Mouse (Mus musculus): ENCODE data around the gene 4933402J07Rik.

DNA sequence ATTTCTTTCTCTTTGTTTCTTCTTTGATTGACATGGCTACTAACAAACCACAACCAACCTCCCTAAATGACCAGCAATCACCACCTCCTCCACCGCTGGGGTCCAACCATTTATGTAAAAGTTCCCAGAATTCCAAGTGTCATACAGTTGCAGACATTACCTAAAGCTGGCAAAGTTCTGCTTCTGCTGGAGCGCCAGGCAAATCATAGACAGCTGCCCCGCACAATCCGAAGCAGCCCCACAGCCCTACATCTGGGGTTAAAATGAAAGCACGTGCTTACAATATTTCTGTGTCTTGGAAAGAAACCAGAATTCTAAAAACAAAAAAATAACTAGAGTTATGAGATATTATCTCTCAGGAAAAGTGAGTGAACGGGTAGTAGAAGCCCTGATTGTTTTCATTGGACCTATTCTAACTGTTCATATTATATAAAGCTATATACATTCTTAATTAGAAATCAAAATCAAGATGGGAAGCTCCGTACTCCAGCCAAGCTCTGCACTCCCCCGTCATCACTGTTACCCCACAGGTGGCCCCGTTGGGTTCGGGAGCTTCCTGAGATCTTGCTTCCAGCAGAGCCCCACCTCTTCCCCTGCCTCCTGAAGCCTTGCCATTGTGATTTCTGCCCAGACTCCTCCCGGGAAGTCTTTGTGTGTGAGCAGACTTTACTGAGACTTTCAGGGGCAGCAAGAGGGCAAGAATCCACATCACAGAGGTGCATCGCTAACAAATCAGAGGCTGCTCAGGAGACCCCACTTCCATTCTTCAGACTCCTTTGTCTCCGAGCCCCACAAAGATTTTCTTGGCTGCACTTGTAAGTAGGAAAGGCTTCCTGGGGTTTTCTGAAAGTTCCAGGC is 6.3 kb downstream of the 4933402J07Rik start:
- TF ChIP-seq CTCF (IDR thresholded peaks at IDR 0.05; ENCODE audit: control insufficient read depth, insufficient read depth, insufficient replicate concordance, low read depth, low read length) (no peak), POLR2A (IDR thresholded peaks at IDR 0.05; ENCODE audit: control insufficient read depth, low read depth, low read length) (no peak)

Data from testis, adult 2 months (tissue).